Comparison of ENCODE assay signal across 8 mouse cellular contexts in the genomic region with DNA sequence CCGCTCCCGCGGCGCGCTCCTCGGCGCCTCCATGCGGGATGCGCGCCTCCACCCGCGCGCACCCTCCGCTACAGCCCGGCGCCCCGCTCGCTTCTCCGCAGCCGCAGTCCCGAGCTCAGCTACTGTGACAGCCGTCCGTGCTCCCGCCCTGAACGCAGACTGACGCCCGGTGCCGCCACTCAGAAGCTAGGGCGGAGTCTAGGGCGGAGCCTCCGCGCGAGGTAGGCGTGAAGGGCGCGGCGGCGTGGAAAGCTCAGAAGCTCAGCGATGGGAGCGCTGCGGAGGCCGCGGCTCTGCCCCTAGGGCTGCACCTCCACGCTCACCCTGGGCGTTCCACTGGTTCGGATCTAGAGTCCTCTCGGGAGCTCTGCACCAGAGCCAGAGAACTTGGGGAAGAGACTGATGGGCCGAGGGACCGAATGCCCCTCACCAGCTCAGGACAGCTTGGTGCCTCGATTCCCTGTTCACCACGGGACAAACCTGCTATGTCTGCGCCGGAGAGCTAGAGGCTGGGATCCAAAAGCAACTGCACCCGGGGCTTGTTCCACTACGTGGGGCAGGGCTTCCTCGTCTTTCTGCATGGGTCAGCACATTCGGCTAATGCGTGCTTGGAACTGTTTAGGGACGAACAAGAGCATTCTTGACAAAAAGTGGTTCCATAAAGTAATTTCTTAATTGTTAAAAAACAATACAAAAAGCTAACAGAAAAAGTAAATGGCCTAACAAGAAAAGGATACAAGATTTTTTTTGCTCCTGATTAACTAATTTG. TPM values are rescaled to one million over a fixed set of nuclear protein-coding genes. Genes with fewer than 3 reads are reported as not detected.
DNase-seq lines count a peak whose midpoint lies in the region; ATAC-seq lines count a peak whose summit lies in the region.

Otulinl (minus strand) TSS at position 161 of the 769 bp plus-strand sequence.

- H3K27ac ChIP-seq in hindbrain, embryonic 16.5 days (ENCODE audit: low read depth, low read length): peak within 1 kb of the TSS; percentile 52; the same call in 1 of the 2 replicates

- no peaks in the 10 kb centered on the region for H3K36me3 ChIP-seq in hindbrain, embryonic 16.5 days (ENCODE audit: control insufficient read depth, insufficient read depth, low read length)

- no peaks in the 10 kb centered on the region for H3K9me3 ChIP-seq in hindbrain, embryonic 16.5 days (ENCODE audit: control insufficient read depth, low read length)

- H3K4me1 ChIP-seq in hindbrain, embryonic 16.5 days (ENCODE audit: control insufficient read depth, insufficient read depth, low read depth, low read length): peaks cover 4% of the 10 kb centered on the region; the same call in 1 of the 2 replicates

- peak within 1 kb of the TSS; percentile 78 for H3K4me2 ChIP-seq in hindbrain, embryonic 16.5 days (ENCODE audit: low read length)

- H3K9ac ChIP-seq in hindbrain, embryonic 16.5 days (ENCODE audit: low read depth, low read length): peak within 1 kb of the TSS; percentile 72

- ATAC-seq in hindbrain, embryonic 16.5 days: peak; percentile 100

- H3K27me3 ChIP-seq in hindbrain, embryonic 16.5 days (replicated peaks; ENCODE audit: control insufficient read depth, insufficient read depth, low read length): no peaks in the 10 kb centered on the region

- under 1% methylated on average over 59 of the region's 59 CpGs for WGBS in hindbrain, embryonic 16.5 days

- peak; percentile 96 for DNase-seq in ZHBTc4 (ENCODE audit: low read depth, low spot score)
- peak; percentile 95 to 96 for DNase-seq in cerebellum, postnatal 4 days (ENCODE audit: low spot score in 2 of 2)
- peak; percentile 94 for DNase-seq in gastrocnemius, adult 18-20 months (ENCODE audit: low spot score)
- DNase-seq in left cerebral cortex, adult 11 months (ENCODE audit: low spot score): peak; percentile 88
- DNase-seq in lung, postnatal 36 days: peak; percentile 97
- peak; percentile 97 for DNase-seq in retina, embryonic 14.5 days (ENCODE audit: low spot score)
- peak; percentile 98 to 99 for DNase-seq in thymus, postnatal 36 days

- H3K4me3 ChIP-seq in hindbrain, embryonic 16.5 days (ENCODE audit: low read length): peak within 1 kb of the TSS; percentile 61

RNA-seq across cellular contexts. Expression of gene Otulinl, which starts in this region (rescaled TPM):
- under 1 TPM; 0.91 to 0.93 TPM for total RNA-seq in gastrocnemius, adult 18-20 months (2021)
- polyA plus RNA-seq in hindbrain, embryonic 16.5 days (2015; fragmentation: Nextera tagmentation; extraction: Ambion mirVana): 14.8 and 16.2 TPM in 2 replicates

Comparison
In these comparisons a context has a peak if more than half of its experiments do, and no peak if none do; other contexts are left out.
1. Peak in every context shown above with its lines: DNase-seq, ATAC-seq, H3K4me3 ChIP-seq and H3K27ac ChIP-seq.
2. Peak in DNase-seq in gastrocnemius, adult 18-20 months; RNA of the gene not detected or under 1 TPM.